Mouse (Mus musculus) stomach, postnatal 0 days (tissue): Measurements from ENCODE around the gene Fam76a. TPM values are rescaled to one million over a fixed set of nuclear protein-coding genes. Genes with fewer than 3 reads are reported as not detected.

Source experiments
- ATAC-seq: fragments of 200-750 bp; cut with Nextera tagmentation; 2 replicates; pipeline ENCODE4 v1.8.0; 2017; ENCODE audit not compliant: low FRiP score, low TSS enrichment
- DNase-seq: peaks from one replicate; pipeline ENCODE4 v3.0.0-alpha.2; 2016; ENCODE audit warnings: low spot score
- H3K27ac ChIP-seq: fragments of 300-500 bp; sonication (generic); replicated peaks from 2 replicates; pipeline ENCODE4 v1.5.1; 2014; ENCODE audit warnings: mild to moderate bottlenecking, control low read depth
- H3K27me3 ChIP-seq: fragments of 300-500 bp; sonication (generic); 2 replicates; pipeline ENCODE4 v1.6.1; 2014; ENCODE audit warnings: low read length; ENCODE audit not compliant: control insufficient read depth, insufficient read depth
- H3K36me3 ChIP-seq: fragments of 300-500 bp; sonication (generic); 2 replicates; pipeline ENCODE4 v1.6.1; 2014; ENCODE audit warnings: low read length, mixed read lengths; ENCODE audit not compliant: control insufficient read depth, insufficient read depth
- H3K4me1 ChIP-seq: fragments of 300-500 bp; sonication (generic); replicated peaks from 2 replicates; pipeline ENCODE4 v1.6.1; 2014; ENCODE audit warnings: antibody characterized with exemption; ENCODE audit not compliant: control insufficient read depth, insufficient read depth
- H3K4me2 ChIP-seq: fragments of 300-500 bp; sonication (generic); replicated peaks from 2 replicates; pipeline ENCODE4 v1.6.1; 2014; ENCODE audit warnings: low read depth, mild to moderate bottlenecking, control low read depth, moderate library complexity
- H3K4me3 ChIP-seq: fragments of 300-500 bp; sonication (generic); 2 replicates; pipeline ENCODE4 v1.5.1; 2014; ENCODE audit warnings: low read depth, low read length, control low read depth
- H3K9ac ChIP-seq: fragments of 300-500 bp; sonication (generic); 2 replicates; pipeline ENCODE4 v1.6.1; 2014; ENCODE audit warnings: mild to moderate bottlenecking, low read length, control low read depth, mixed read lengths
- H3K9me3 ChIP-seq: fragments of 300-500 bp; sonication (generic); 2 replicates; pipeline ENCODE4 v1.6.1; 2016; ENCODE audit warnings: low read length; ENCODE audit not compliant: control insufficient read depth
- CTCF ChIP-seq: IDR thresholded peaks from 2 replicates; pipeline ENCODE4 v1.5.1; 2016; ENCODE audit warnings: antibody characterized with exemption, low read depth, mild to moderate bottlenecking, moderate library complexity
- EP300 ChIP-seq: optimal IDR thresholded peaks from 2 replicates; pipeline ENCODE3; 2016; ENCODE audit warnings: antibody characterized with exemption
- WGBS: fragments of 180-500 bp; shearing (Covaris S2); extraction: QIAGEN DNeasy Blood & Tissue Kit; methylation state at CpG from one replicate; pipeline ENCODE4 v1.1.7; 2014; 5-methylcytosine and 5-hydroxymethylcytosine counted together
- polyA plus RNA-seq: library from polyadenylated mRNA; unstranded; fragments of >200 nt; fragmentation: Nextera tagmentation; extraction: Ambion mirVana; gene quantifications from 2 replicates; pipeline ENCODE4 v1.2.1, GENCODE M21; 2015

Gene Fam76a
- 33.3 and 34.3 TPM in 2 replicates for polyA plus RNA-seq

GRCm38 (mm10) chr4:132922558-132923008 is at the start of gene Fam76a:
Fam76a (minus strand) TSS chr4:132922558.
- peak within 1 kb of the TSS; percentile 95 for H3K9ac ChIP-seq
- TF ChIP-seq CTCF (peak; percentile 31; the same call in 1 of the 2 replicates), EP300 (peak; percentile 99)
- no peaks in the 10 kb centered on the region for H3K36me3 ChIP-seq
- peak; percentile 100 for DNase-seq
- peak within 1 kb of the TSS; percentile 94 for H3K27ac ChIP-seq
- no peaks in the 10 kb centered on the region; the same call in 1 of the 2 replicates for H3K4me1 ChIP-seq
- no peaks in the 10 kb centered on the region for H3K27me3 ChIP-seq
- ATAC-seq, result peak; percentile 99
- WGBS, result under 1% methylated on average over 46 of the region's 53 CpGs
- peak within 1 kb of the TSS; percentile 96 for H3K4me3 ChIP-seq
- H3K9me3 ChIP-seq, result no peaks in the 10 kb centered on the region
- peak within 1 kb of the TSS; percentile 71 for H3K4me2 ChIP-seq

DNA sequence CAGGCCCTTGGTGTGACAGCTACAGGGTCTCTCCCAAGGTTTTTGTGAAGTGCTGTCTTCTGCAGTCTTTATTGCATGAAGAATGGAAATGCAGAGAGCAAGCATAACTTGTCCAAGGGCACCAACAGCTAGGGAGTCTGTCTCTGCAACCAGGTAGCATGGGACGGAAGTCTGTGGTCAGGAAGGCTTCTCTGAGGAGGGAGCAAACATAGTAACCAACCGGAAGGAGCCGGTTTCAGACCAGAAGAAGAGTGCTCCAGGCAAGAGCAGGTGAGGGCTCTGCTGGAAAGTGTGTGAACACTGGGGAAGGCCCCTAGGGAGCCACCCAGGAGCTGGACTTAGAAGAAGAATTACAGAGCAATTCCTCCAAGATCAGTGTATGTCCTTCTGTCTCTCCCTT is 49.7 kb upstream of the Fam76a start:
- DNase-seq, result no peak
- Histone ChIP-seq H3K4me3 (no peak overlapping the region), H3K4me2 (no peak overlapping the region), H3K9ac (no peak overlapping the region), H3K27ac (no peak overlapping the region), H3K9me3 (no peaks in the 10 kb centered on the region), H3K4me1 (0 out of 2 replicates have a peak, but pooled peaks cover 2% of the 10 kb centered on the region), H3K36me3 (no peaks in the 10 kb centered on the region), H3K27me3 (no peaks in the 10 kb centered on the region; the same call in 1 of the 2 replicates)
- WGBS, result 68% methylated on average over 3 of the region's 3 CpGs
- no peak for ATAC-seq
- no peak for TF ChIP-seq EP300
- TF ChIP-seq CTCF, result no peak

GRCm38 (mm10) chr4:132971601-132972000 is 49.2 kb upstream of the Fam76a start:
- no peak overlapping the region for H3K27ac ChIP-seq
- WGBS, result 62% methylated on average over 6 of the region's 6 CpGs
- no peak overlapping the region for H3K4me3 ChIP-seq
- H3K27me3 ChIP-seq, result no peaks in the 10 kb centered on the region; the same call in 1 of the 2 replicates
- H3K9me3 ChIP-seq, result no peaks in the 10 kb centered on the region
- no peaks in the 10 kb centered on the region for H3K36me3 ChIP-seq
- H3K9ac ChIP-seq, result no peak overlapping the region
- TF ChIP-seq CTCF (no peak), EP300 (no peak)
- ATAC-seq (no peak), DNase-seq (no peak)
- no peak overlapping the region for H3K4me2 ChIP-seq
- H3K4me1 ChIP-seq, result 0 out of 2 replicates have a peak, but pooled peaks cover 2% of the 10 kb centered on the region

- no peak overlapping the region for H3K9ac ChIP-seq
- no peak overlapping the region for H3K27ac ChIP-seq
- 37% methylated on average over 6 of the region's 6 CpGs for WGBS
- no peak for ATAC-seq
- H3K36me3 ChIP-seq, result no peaks in the 10 kb centered on the region
- H3K4me2 ChIP-seq, result no peak overlapping the region
- TF ChIP-seq EP300 (no peak), CTCF (no peak)
- H3K4me3 ChIP-seq, result no peak overlapping the region
- no peaks in the 10 kb centered on the region for H3K27me3 ChIP-seq
- H3K9me3 ChIP-seq, result no peaks in the 10 kb centered on the region
- no peaks in the 10 kb centered on the region for H3K4me1 ChIP-seq
- DNase-seq, result no peak
These were observed 46.0 kb upstream of the Fam76a start for GRCm38 (mm10) chr4:132968105-132968938.

DNA sequence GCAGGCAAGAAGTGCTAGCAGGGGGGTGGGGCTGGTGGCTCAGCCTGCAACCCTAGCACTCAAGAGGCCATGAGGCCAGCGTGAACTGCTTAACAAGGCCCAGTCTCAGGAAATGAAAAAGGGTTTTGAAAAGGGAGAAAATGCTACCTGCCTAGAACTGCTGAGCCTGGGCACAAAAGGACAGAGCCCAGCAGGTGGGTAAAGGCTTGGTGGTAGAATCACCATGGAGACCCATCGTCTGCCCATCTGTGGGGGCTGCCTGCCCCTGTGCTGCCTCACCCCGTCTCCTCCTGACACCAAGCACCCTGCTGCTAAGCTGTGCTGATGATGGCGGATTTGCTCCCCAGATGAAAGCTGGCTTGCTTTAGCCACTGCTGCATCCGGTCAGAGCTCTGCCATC is 42.1 kb upstream of the Fam76a start:
- Histone ChIP-seq H3K27me3 (no peaks in the 10 kb centered on the region), H3K9me3 (no peaks in the 10 kb centered on the region), H3K36me3 (no peaks in the 10 kb centered on the region), H3K4me1 (no peaks in the 10 kb centered on the region), H3K27ac (no peak overlapping the region), H3K9ac (no peak overlapping the region), H3K4me3 (no peak overlapping the region), H3K4me2 (no peak overlapping the region)
- TF ChIP-seq CTCF, result no peak
- no peak for TF ChIP-seq EP300
- DNase-seq (no peak), ATAC-seq (no peak)
- WGBS, result 71% methylated on average over 5 of the region's 5 CpGs

DNA sequence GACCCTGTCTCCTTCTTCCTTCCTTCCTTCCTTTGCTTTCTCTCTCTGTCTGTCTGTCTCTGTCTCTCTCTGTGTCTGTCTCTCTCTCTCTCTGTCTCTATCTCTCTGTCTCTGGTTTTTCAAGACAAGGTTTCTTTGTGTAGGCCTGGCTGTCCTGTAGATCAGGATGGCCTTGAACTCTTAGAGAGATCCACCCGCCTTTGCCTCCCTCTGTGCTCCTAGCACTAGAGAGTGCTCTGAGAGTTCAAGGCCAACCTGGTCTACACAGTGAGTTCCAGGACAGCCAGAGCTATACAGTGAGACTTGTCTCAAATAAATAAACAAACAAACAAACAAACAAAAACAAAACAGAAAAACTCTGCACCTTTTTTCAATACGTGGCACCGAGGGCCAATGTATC is 41.7 kb upstream of the Fam76a start:
- TF ChIP-seq CTCF (no peak), EP300 (no peak)
- H3K27me3 ChIP-seq, result no peaks in the 10 kb centered on the region
- 66% methylated on average over 3 of the region's 3 CpGs for WGBS
- DNase-seq (no peak), ATAC-seq (no peak)
- H3K9me3 ChIP-seq, result no peaks in the 10 kb centered on the region
- no peak overlapping the region for H3K27ac ChIP-seq
- H3K4me2 ChIP-seq, result no peak overlapping the region
- no peaks in the 10 kb centered on the region for H3K36me3 ChIP-seq
- H3K4me3 ChIP-seq, result no peak overlapping the region
- no peak overlapping the region for H3K9ac ChIP-seq
- no peaks in the 10 kb centered on the region for H3K4me1 ChIP-seq
